Mouse (Mus musculus) small intestine, adult 2 months (tissue): ENCODE measurements around the gene Hivep3. TPM values are rescaled to one million over a fixed set of nuclear protein-coding genes. Genes with fewer than 3 reads are reported as not detected.

Experiments used
- H3K27ac ChIP-seq: fragments of 200-500 bp; 2 replicates; pipeline ENCODE4 v1.5.1; 2012; ENCODE audit warnings: low read depth, low read length, control low read depth, inconsistent platforms; ENCODE audit not compliant: insufficient read depth
- H3K27me3 ChIP-seq: fragments of 200-500 bp; 2 replicates; pipeline ENCODE4 v1.6.1; 2012; ENCODE audit warnings: mild to moderate bottlenecking, moderate library complexity, low read length, inconsistent platforms; ENCODE audit not compliant: control insufficient read depth, insufficient read depth
- H3K36me3 ChIP-seq: fragments of 200-500 bp; 2 replicates; pipeline ENCODE4 v1.6.1; 2012; ENCODE audit warnings: mild to moderate bottlenecking, low read length, control low read depth, inconsistent platforms; ENCODE audit not compliant: control insufficient read depth, insufficient read depth
- H3K4me1 ChIP-seq: fragments of 200-500 bp; 2 replicates; pipeline ENCODE4 v1.6.1; 2012; ENCODE audit warnings: low read length, inconsistent platforms, mixed read lengths; ENCODE audit not compliant: control insufficient read depth, insufficient read depth, insufficient read length
- H3K4me3 ChIP-seq: fragments of 200-500 bp; 2 replicates; pipeline ENCODE4 v1.5.1; 2012; ENCODE audit warnings: low read depth, mild to moderate bottlenecking, control low read depth, inconsistent platforms, low read length, moderate library complexity
- CTCF ChIP-seq: fragments of 200-500 bp; IDR thresholded peaks from 2 replicates; pipeline ENCODE4 v1.5.1; 2012; ENCODE audit warnings: low read depth, mild to moderate bottlenecking, control low read depth, inconsistent platforms, low read length, moderate library complexity, mixed read lengths; ENCODE audit not compliant: insufficient replicate concordance, insufficient read length; ENCODE audit errors: extremely low read depth
- POLR2A ChIP-seq: fragments of 200-500 bp; IDR thresholded peaks from 2 replicates; pipeline ENCODE4 v1.6.1; 2012; ENCODE audit warnings: low read depth, mild to moderate bottlenecking, control low read depth, inconsistent platforms, low read length, moderate library complexity
- WGBS: fragments of 180-500 bp; shearing (Covaris S2); methylation state at CpG from one replicate; pipeline ENCODE4 v1.1.7; 2018; 5-methylcytosine and 5-hydroxymethylcytosine counted together
- polyA plus RNA-seq: library from polyadenylated mRNA; depleted of rRNA; stranded (reverse); fragments of >200 nt; gene quantifications from 2 replicates; pipeline ENCODE4 v1.2.3, GENCODE M21; 2012

Gene Hivep3
- polyA plus RNA-seq, 1 experiment, result 3.3 TPM

- WGBS, result 69% methylated on average over 6 of the region's 6 CpGs
- Histone ChIP-seq H3K27ac (no peak overlapping the region), H3K27me3 (no peaks in the 10 kb centered on the region), H3K4me3 (no peak overlapping the region), H3K36me3 (no peaks in the 10 kb centered on the region), H3K4me1 (no peaks in the 10 kb centered on the region)
- TF ChIP-seq CTCF (no peak), POLR2A (no peak)
Observed at GRCm38 (mm10) chr4:119873935-119874334, 140.4 kb downstream of the Hivep3 start.

- H3K4me3 ChIP-seq, result no peak overlapping the region
- H3K27ac ChIP-seq, result no peak overlapping the region
- H3K36me3 ChIP-seq, result no peaks in the 10 kb centered on the region
- 89% methylated on average over 2 of the region's 2 CpGs for WGBS
- TF ChIP-seq POLR2A, result no peak
- TF ChIP-seq CTCF, result no peak
- no peaks in the 10 kb centered on the region for H3K4me1 ChIP-seq
- H3K27me3 ChIP-seq, result no peaks in the 10 kb centered on the region
Observed at GRCm38 (mm10) chr4:119875592-119875991, 142.0 kb downstream of the Hivep3 start.

GRCm38 (mm10) chr4:119876535-119877160 is 143.1 kb downstream of the Hivep3 start:
- Histone ChIP-seq H3K27ac (no peak overlapping the region), H3K4me1 (no peaks in the 10 kb centered on the region), H3K4me3 (no peak overlapping the region), H3K27me3 (no peaks in the 10 kb centered on the region), H3K36me3 (no peaks in the 10 kb centered on the region)
- no peak for TF ChIP-seq CTCF
- WGBS, result 78% methylated on average over 8 of the region's 8 CpGs

- 50% methylated on average over 5 of the region's 5 CpGs for WGBS
- Histone ChIP-seq H3K27ac (no peak overlapping the region), H3K4me3 (no peak overlapping the region), H3K4me1 (no peaks in the 10 kb centered on the region), H3K36me3 (no peaks in the 10 kb centered on the region), H3K27me3 (no peaks in the 10 kb centered on the region)
- TF ChIP-seq POLR2A, result no peak
- no peak for TF ChIP-seq CTCF
Observed at GRCm38 (mm10) chr4:119878218-119878617, 144.6 kb downstream of the Hivep3 start.

- TF ChIP-seq CTCF (no peak), POLR2A (no peak)
- Histone ChIP-seq H3K4me1 (no peaks in the 10 kb centered on the region), H3K27me3 (no peaks in the 10 kb centered on the region), H3K27ac (no peak overlapping the region), H3K4me3 (no peak overlapping the region), H3K36me3 (no peaks in the 10 kb centered on the region)
- 73% methylated on average over 5 of the region's 5 CpGs for whole genome bisulfite sequencing
Observed at GRCm38 (mm10) chr4:119879671-119880070, 146.1 kb downstream of the Hivep3 start.

- Histone ChIP-seq H3K4me1 (no peaks in the 10 kb centered on the region), H3K27ac (no peak overlapping the region), H3K27me3 (no peaks in the 10 kb centered on the region), H3K36me3 (no peaks in the 10 kb centered on the region), H3K4me3 (no peak overlapping the region)
- whole genome bisulfite sequencing, result 89% methylated on average over 7 of the region's 7 CpGs
- no peak for TF ChIP-seq CTCF
Observed at GRCm38 (mm10) chr4:119880270-119880669, 146.7 kb downstream of the Hivep3 start.

GRCm38 (mm10) chr4:119881292-119881691 is 147.7 kb downstream of the Hivep3 start:
- Histone ChIP-seq H3K27ac (no peak overlapping the region), H3K4me3 (no peak overlapping the region), H3K4me1 (no peaks in the 10 kb centered on the region), H3K36me3 (no peaks in the 10 kb centered on the region), H3K27me3 (no peaks in the 10 kb centered on the region)
- no peak for TF ChIP-seq CTCF
- no peak for TF ChIP-seq POLR2A
- WGBS, result 80% methylated on average over 4 of the region's 4 CpGs

- TF ChIP-seq CTCF, result no peak
- no peak for TF ChIP-seq POLR2A
- Histone ChIP-seq H3K4me1 (no peaks in the 10 kb centered on the region), H3K27ac (no peak overlapping the region), H3K4me3 (no peak overlapping the region), H3K36me3 (no peaks in the 10 kb centered on the region), H3K27me3 (no peaks in the 10 kb centered on the region)
- WGBS, result 43% methylated on average over 4 of the region's 4 CpGs
Observed at GRCm38 (mm10) chr4:119882401-119882800, 148.8 kb downstream of the Hivep3 start.
